Mouse (Mus musculus) adrenal gland, postnatal 36 days (tissue): Measurements from ENCODE around the gene Dnph1. TPM values are rescaled to one million over a fixed set of nuclear protein-coding genes. Genes with fewer than 3 reads are reported as not detected.
"Not testable (repeated sequence)": the region's sequence is repeated elsewhere in the genome, so short reads cannot be mapped to it uniquely, and the experiment has no call there.

Experiments used
- DNase-seq, 2 experiments: peaks; one replicate each; pipeline ENCODE4 v3.0.0; 2021; ENCODE audit warnings: mixed read lengths in 1 of 2
- long read RNA-seq, 2 experiments: library from polyadenylated mRNA; stranded (forward); transcript quantifications; one replicate each; pipeline ENCODE4 v2.0.0; 2021; ENCODE audit warnings: borderline sequencing depth in 2 of 2
- total RNA-seq, 2 experiments: library from RNA; stranded (reverse); gene quantifications; 2 replicates each; pipeline ENCODE4 v1.2.3; 2021

Dnph1 gene
- 1 to 10 TPM; 4.2 to 6.9 TPM for total RNA-seq
- long read RNA-seq, experiment 1, transcript Dnph1-201 (4 exons, 1,190 nt): major isoform, 9 of 11 reads
- long read RNA-seq, experiment 1, partial matches to known transcripts: 0 of 11 reads
- long read RNA-seq, experiment 1, other reads (novel, unspliced or antisense): 2 of 11 reads
- long read RNA-seq, experiment 2, transcript Dnph1-201 (4 exons, 1,190 nt): major isoform, 5 of 5 reads
- long read RNA-seq, experiment 2, partial matches to known transcripts: 0 of 5 reads
- long read RNA-seq, experiment 2, other reads (novel, unspliced or antisense): 0 of 5 reads

DNA sequence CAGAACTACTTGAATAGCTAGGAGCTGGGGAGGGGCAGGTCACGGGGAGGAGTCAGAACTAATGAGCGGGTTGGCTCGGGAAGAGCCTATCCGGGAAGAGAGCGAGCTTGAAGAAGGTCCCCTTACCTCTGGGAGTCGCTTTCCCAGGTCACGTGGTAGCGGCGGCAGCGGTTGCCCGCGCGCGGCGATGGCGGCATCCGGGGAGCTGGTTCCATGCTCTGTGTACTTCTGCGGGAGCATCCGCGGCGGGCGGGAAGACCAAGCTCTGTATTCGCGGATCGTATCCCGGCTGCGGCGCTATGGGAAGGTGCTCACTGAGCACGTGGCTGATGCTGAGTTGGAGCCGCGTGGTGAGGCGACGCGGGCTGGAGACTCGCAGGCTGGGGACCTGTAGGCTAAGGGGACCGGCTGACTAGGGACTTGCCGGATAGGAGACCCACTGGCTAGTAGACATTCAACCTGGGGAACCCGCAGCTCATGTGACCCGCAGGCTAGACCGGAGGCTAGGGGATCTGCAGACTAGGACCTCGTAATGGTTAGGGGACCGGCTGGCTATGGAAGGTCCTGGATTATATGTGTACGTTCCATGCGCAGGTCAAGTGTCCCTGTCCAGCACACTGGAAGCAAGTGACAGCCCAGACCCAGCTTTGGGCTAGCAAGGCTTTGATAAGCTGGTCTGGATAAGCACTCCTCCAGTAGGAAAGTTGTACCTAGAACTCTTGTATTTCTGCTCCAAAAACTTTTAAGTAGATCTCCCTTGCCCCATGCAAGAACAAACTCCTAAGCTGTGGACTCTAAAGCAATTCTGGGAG lies at the start of gene Dnph1:
TSS of gene Dnph1 (plus strand) at position 89 of the 812 bp plus-strand sequence.
- DNase-seq: peak; percentile 90

GRCm38 (mm10) chr17:46452683-46453082 lies 43.8 kb upstream of the Dnph1 start:
- no peak for DNase-seq

GRCm38 (mm10) chr17:46453302-46453948 lies 43.1 kb upstream of the Dnph1 start:
- no peak for DNase-seq

- no peak for DNase-seq
These were observed 42.5 kb upstream of the Dnph1 start for GRCm38 (mm10) chr17:46453970-46454411.

DNA sequence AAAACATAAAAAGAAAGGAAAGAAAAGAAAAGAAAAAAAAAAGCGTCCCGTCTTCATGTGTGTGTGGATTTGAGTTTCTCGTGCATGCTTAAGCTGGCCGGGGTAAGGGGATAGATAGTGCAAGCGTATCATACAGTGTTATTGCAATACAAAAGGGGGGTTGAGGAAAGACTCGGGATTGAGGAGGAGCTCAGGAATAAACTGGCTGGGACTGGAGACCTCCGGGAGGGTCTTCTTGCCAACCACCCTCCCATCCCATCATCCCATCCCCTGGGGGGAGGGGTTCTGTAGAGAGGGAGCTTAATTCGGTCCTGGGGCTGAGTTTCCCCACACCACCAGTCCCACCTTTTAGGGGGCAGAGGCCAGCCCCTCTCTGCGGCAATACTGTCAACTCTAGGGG lies 42.0 kb upstream of the Dnph1 start:
- DNase-seq: no peak

DNA sequence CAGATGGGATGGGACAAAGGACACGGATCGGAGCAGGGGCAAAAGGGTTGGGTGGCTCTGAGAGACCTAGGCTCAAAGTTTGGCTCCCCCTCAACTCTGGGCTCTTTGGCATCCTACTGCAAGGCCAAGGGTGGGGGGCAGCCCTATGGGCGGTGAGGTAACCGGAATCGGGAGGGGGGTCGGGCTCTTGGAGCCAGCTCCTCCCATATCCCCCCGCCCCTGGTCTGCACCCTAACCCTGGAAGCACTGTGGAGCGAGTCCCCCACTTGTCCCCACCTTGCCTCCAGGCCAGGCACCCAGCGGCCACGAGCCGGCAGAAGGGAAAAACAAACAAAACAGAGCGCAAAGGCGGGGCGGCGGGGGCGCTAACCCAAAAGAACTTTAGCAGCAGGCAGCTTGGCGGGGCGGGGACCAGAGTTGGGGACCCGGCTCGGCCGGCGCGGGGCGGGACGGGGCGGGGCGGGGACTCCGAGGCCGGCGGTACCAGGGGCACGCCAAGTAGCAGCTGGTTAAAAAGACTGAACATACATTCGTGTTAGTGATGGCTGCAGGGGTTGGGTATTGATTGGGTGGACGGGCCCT lies 41.3 kb upstream of the Dnph1 start:
- peak; percentile 36 to 53 for DNase-seq

DNA sequence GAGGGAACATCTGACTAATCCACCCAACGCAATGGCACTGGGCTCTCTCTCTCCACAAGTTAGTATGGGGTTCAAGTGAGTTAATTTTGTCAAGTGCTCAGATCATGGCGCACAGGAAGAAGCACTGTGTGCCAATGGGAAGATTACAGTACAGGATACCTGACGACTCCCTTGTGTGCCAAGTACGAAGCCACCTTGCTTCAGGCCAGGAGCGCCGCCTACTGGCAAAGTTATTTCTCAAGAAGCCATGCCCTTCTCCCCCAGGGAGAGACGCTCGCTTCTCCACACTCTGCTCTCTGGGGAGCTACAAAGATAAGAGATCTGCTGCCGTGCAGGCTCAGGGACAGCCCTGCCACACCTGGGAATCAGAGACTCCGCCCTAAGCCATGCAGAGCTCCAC lies 38.7 kb upstream of the Dnph1 start:
- DNase-seq: peak; percentile 52 to 77

DNA sequence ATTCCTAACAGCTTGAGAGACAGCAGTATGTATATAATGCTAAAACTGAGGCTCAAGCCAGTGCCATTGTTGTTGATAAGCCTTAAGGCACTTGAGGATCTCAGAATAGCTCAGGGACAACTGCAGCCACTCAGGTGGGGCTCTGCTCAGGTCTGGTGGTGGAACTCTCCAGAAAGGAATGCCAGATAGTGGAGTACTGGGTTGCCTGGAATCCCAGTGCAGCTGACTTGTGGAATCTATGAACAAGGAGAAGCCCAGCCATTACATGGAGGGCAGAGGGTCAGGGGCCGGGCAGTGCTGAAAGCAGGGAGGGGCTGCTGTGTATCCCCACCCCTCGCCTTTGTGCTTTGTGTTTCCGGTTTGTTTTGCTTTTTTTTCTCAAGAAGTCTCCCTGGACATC lies 38.1 kb upstream of the Dnph1 start:
- no peak for DNase-seq

DNA sequence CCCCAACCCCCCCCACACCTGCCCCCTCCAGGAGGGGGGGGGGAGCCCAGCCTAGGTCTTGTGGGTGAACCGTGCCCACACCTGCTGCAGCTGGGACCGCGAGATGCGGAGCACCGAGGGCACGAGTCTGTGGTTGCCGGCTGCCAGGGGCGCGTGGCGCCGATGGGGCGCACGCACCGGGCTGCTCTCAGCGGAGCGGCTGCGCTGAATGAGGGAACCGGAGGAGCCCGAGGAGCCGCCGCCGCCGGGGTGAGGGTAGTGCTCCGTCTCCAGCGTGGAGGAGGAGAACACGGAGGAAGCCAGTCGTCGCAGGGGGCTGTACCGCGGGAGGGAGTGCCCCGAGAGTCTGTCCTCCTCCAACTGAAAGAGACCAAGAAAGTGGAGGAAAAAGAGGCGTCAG lies 35.8 kb upstream of the Dnph1 start:
- peak; percentile 12 to 15 for DNase-seq

DNA sequence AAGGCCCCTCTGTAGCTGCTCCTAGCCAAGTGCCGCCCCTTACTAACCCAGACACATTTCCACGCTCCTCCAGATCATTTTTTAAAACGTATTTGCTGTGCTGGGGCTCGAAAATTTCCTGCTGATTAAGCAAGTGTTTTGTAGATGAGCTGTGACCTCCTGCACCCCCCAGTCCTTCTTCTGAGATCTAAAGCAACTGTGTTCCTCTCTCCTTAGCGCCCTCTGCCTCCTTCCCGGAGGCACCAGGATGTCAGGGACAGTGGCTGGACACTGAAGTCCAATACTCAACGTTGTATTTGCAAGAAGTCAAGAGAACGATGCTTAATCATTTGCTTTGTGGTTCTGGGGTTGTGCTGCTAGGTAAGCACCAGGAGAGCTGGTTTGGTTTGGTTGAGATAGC lies 35.2 kb upstream of the Dnph1 start:
- peak in 1 of 2 experiments; percentile 11 for DNase-seq

DNA sequence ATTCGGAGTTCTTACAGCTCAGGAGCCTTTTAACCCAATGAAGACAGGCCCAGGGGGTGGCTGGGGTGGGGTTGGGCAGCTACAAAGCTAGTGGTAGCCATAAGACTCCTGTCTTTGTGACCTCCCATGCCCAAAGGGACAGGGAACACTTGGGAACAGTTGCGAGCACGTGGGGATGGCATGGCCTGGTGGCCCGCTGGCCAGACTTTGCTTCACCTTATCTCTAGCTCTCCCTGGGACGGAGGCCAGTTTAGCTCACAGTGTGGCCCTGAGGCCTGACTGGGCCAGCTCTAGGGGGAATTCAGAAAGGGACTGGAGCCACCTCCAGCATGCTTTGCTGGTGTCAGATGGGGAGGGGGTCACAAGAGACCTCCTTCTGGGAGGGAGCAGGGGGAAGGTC lies 34.3 kb upstream of the Dnph1 start:
- DNase-seq: peak; percentile 17 to 57

DNA sequence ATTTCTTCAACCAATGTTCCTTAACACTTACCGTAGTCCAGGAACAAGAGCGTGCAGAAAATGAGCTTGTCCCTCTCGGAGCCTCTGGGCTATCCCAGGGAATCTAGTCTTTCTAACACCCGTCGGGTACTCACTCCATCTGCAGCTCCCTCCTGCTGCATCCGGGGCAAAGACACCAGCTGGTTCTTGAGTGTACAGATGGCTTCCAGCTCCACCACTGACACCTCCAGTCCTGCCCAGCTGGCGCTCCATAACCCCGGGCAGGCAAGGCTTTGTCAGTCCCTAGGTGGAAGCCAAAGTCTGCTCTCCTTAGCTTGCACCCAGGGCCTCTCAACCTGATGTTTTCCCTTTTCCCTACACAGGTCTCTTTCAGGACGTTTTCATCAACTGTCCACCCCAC lies 28.7 kb upstream of the Dnph1 start:
- no peak for DNase-seq

DNA sequence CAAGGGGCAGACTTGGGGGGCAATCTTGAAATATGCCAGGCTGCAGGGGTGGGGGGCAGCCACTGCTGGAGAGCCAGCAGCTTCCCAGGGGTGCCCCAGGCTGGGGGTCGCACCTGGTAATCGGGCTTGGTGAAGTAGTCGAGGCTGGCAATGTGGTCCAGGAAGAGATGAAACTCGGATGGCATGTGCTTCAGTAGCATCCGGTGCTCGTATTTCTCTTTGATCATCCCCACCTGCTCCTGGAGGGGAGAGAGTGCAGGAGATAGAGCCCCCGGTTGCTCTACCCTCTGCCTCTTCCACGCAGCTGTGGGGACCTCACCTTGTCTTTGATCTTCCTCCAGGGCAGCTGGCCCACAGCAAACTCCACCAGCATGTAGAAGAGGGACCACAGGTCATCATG lies 19.9 kb upstream of the Dnph1 start:
- no peak for DNase-seq

GRCm38 (mm10) chr17:46477286-46477685 lies 19.2 kb upstream of the Dnph1 start:
- DNase-seq: no peak

DNA sequence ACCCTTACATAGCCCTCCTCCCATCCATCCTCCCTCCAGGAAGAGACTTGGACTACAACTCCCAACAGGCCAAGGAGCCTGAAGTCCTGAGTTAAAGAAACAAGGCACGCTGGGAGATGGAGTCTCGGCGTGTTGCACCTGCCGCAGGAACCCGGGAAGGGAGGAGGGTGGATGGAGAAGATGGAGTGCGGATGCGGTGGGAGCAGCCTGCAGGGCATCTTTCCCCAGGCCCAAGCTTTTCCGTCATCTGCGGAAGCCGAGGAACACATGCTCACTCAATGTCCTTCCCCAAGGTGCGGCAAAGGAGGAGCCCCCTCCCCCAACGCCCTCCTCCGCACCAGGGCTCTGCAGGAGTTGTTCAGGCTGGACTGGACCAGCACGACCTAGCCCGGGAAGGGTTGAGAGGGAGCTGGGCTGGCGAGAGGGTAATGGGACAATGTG lies 12.9 kb upstream of the Dnph1 start:
- peak; percentile 39 to 42 for DNase-seq

GRCm38 (mm10) chr17:46484021-46484431 lies 12.5 kb upstream of the Dnph1 start:
- peak in 1 of 2 experiments; percentile 41 for DNase-seq

- DNase-seq: no peak
These were observed 12.0 kb upstream of the Dnph1 start for GRCm38 (mm10) chr17:46484461-46484875.

DNA sequence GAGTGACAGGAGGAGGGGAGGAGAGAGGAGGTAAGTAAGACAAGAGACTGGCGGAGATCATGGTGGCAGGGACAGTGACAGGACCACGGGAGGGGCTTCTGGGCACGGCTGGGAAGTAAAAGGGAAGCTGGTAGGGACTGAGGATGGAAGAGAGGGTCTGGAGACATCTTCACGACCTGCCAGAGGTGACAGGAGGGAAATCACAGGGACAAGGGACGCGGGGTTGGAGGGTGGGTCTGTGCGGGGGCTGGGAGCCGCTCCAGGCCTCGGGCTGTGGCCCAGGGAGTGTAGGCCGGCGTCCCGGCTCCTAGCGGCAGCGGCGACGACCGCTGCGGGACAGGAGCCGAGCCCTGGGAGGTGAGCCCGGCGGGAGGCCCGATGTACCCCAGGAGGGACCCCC lies 9.5 kb upstream of the Dnph1 start:
- no peak for DNase-seq

DNA sequence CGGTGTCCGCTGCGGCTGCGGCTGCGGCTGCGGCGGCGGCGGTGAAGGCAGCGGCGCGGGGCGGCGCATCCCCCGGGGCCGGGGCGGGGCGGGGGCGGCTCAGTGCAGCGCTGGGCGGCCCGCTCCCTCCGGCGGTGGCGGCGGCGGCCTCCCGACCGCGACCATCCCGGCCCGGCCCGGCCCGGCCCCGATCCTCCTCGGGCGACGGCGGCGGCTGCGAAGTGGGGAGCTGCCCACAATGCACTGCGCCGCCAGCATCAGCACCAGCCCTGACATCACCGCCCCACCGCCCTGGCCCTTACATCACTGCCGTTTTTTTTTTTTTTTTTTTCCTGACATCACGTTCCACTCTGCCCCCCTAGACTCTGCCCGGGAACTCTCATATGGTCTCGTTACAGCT lies 9.1 kb upstream of the Dnph1 start, which contains the start of gene Ttbk1:
TSS of gene Ttbk1 (minus strand) at position 245 of the 400 bp plus-strand sequence.
- peak in 1 of 2 experiments; percentile 18 for DNase-seq

GRCm38 (mm10) chr17:46495486-46495885 lies 1.0 kb upstream of the Dnph1 start:
- DNase-seq: no peak

DNA sequence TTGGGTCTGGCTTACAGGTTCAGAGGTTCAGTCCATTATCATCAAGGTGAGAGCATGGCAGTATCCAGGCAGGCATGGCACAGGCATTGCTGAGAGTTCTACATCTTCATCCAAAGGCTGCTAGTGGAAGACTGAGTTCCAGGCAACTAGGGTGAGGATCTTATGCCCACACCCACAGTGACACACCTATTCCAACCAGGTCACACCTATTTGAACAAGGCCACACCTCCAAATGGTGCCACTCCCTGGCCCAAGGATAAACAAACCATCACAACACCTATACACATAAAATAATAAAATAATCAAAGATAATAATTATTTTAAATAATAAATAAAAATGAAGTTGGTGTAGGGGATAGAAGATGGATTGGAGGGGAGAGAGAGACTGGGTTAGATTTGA lies 430 bp upstream of the Dnph1 start:
- not testable (repeated sequence) for DNase-seq

DNA sequence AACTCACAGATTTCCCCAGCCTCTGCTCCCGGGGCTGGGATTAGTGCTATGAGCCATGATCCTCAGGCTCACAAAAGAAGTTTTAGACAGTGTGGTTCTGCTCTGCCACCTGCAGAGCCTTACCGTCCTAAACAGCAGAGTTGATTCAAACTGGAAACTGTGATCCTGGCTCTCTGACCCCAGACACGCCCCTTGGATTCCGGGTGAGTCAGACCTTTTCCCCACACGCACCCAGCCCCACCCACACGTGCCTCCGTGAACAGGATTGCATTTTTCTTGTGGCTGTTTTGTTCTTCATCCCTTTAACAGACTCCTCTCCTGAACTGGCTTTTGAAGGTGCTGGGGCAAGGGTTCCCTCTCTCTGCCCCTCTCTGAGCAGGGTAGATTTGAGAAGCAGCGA lies 1.4 kb downstream of the Dnph1 start:
- DNase-seq: no peak
